In genomic region chr2:76073079-76073478, GRCm38 (mm10) we compare ENCODE assay signal across 13 mouse cellular contexts.
"Had no signal": no experiment of that assay in that cellular context is flagged by ENCODE, and none has a peak within 500 bp of the region (broad histone marks: within the 10 kb centered on the region; RNA-seq: fewer than 3 reads in every experiment).

No protein-coding gene starts in this region.

- H3K4me1 ChIP-seq: midbrain, embryonic 12.5 days had no signal

- ATAC-seq: hindbrain, embryonic 16.5 days; inflammation-experienced regulatory T-cells, adult 6 months; liver, embryonic 12.5 days; midbrain, embryonic 16.5 days had no signal

- H3K27me3 ChIP-seq: limb, embryonic 15.5 days; liver, embryonic 12.5 days; midbrain, embryonic 12.5 days had no signal

- DNase-seq: kidney, adult 2 months; kidney, postnatal 14 days; lung, postnatal 10 days; right cerebral cortex, adult 18-20 months; right cerebral cortex, postnatal 25 days; thymus, adult 2 months; thymus, postnatal 25 days had no signal

- H3K9me3 ChIP-seq: limb, embryonic 15.5 days; liver, embryonic 12.5 days; midbrain, embryonic 12.5 days had no signal

- H3K36me3 ChIP-seq: limb, embryonic 15.5 days; liver, embryonic 12.5 days; midbrain, embryonic 12.5 days had no signal

- H3K27ac ChIP-seq: limb, embryonic 15.5 days; liver, embryonic 12.5 days; midbrain, embryonic 12.5 days had no signal

- H3K4me2 ChIP-seq: limb, embryonic 15.5 days; liver, embryonic 12.5 days; midbrain, embryonic 12.5 days had no signal

- H3K4me3 ChIP-seq: limb, embryonic 15.5 days; liver, embryonic 12.5 days; midbrain, embryonic 12.5 days had no signal

- H3K9ac ChIP-seq: limb, embryonic 15.5 days; liver, embryonic 12.5 days; midbrain, embryonic 12.5 days had no signal
